Mouse (Mus musculus) intestine, embryonic 14.5 days (tissue): ENCODE measurements at regions not wholly inside any gene's neighbourhood (a gene's known extent, or its start where the extent isn't known, plus 50 kb on each side); places are given as distances from the start of the nearest gene placed in this dataset.

Experiments
- ATAC-seq: fragments of 200-750 bp; cut with Nextera tagmentation; replicated peaks from 2 replicates; pipeline ENCODE4 v1.8.0; 2017; ENCODE audit warnings: low read depth, moderate number of reproducible peaks, moderate TSS enrichment, moderate library complexity; ENCODE audit not compliant: low FRiP score, low TSS enrichment
- DNase-seq: peaks from one replicate; pipeline ENCODE4 v3.0.0-alpha.2; 2018; ENCODE audit warnings: low spot score
- H3K27ac ChIP-seq: fragments of 300-500 bp; sonication (generic); 2 replicates; pipeline ENCODE4 v1.5.1; 2014; ENCODE audit warnings: low read depth, mild to moderate bottlenecking, control low read depth
- H3K27me3 ChIP-seq: fragments of 300-500 bp; sonication (generic); replicated peaks from 2 replicates; pipeline ENCODE4 v1.6.1; 2014; ENCODE audit warnings: low read length, control low read depth; ENCODE audit not compliant: control insufficient read depth, insufficient read depth
- H3K36me3 ChIP-seq: fragments of 300-500 bp; sonication (generic); 2 replicates; pipeline ENCODE4 v1.6.1; 2014; ENCODE audit warnings: low read length, control low read depth; ENCODE audit not compliant: control insufficient read depth, insufficient read depth
- H3K4me1 ChIP-seq: fragments of 300-500 bp; sonication (generic); replicated peaks from 2 replicates; pipeline ENCODE4 v1.6.1; 2014; ENCODE audit warnings: low read length, control low read depth, mixed read lengths; ENCODE audit not compliant: control insufficient read depth, insufficient read depth
- H3K4me2 ChIP-seq: fragments of 300-500 bp; sonication (generic); 2 replicates; pipeline ENCODE4 v1.6.1; 2014; ENCODE audit warnings: low read length
- H3K4me3 ChIP-seq: fragments of 300-500 bp; sonication (generic); 2 replicates; pipeline ENCODE4 v1.5.1; 2014; ENCODE audit warnings: low read depth, low read length, control low read depth, mixed read lengths
- H3K9ac ChIP-seq: fragments of 300-500 bp; sonication (generic); 2 replicates; pipeline ENCODE4 v1.6.1; 2014; ENCODE audit warnings: mild to moderate bottlenecking, low read length
- H3K9me3 ChIP-seq: fragments of 300-500 bp; sonication (generic); 2 replicates; pipeline ENCODE4 v1.6.1; 2016; ENCODE audit warnings: low read length, control low read depth; ENCODE audit not compliant: control insufficient read depth
- WGBS: fragments of 180-500 bp; shearing (Covaris S2); extraction: QIAGEN DNeasy Blood & Tissue Kit; methylation state at CpG from one replicate; pipeline ENCODE4 v1.1.7; 2014; 5-methylcytosine and 5-hydroxymethylcytosine counted together

DNA sequence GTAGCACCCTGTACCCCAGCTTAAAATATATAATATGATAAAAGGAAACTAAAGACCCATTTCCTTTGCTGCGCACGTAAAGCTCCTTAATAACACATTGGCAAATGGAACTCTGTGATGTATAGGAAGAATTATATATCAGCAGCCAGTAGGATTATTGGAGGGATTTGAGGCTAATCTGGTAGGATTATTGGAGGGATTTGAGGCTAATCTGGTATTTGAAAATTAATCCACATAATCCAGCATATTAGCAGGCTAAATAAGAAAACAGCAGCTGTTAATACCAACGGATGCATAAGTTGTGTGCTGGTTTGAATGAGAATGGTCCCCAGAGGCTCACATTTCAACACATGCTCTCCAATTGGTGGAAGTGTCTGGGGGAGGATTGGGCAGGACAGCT lies 80.3 kb downstream of the Ramp3 start:
- H3K4me3 ChIP-seq: no peak overlapping the region
- WGBS: 88% methylated on average over 3 of the region's 3 CpGs
- DNase-seq: no peak
- H3K9me3 ChIP-seq: no peaks in the 10 kb centered on the region
- no peaks in the 10 kb centered on the region for H3K36me3 ChIP-seq
- no peaks in the 10 kb centered on the region for H3K4me1 ChIP-seq
- no peak overlapping the region for H3K9ac ChIP-seq
- H3K4me2 ChIP-seq: no peak overlapping the region
- no peak overlapping the region for H3K27ac ChIP-seq
- ATAC-seq: no peak
- no peaks in the 10 kb centered on the region for H3K27me3 ChIP-seq

DNA sequence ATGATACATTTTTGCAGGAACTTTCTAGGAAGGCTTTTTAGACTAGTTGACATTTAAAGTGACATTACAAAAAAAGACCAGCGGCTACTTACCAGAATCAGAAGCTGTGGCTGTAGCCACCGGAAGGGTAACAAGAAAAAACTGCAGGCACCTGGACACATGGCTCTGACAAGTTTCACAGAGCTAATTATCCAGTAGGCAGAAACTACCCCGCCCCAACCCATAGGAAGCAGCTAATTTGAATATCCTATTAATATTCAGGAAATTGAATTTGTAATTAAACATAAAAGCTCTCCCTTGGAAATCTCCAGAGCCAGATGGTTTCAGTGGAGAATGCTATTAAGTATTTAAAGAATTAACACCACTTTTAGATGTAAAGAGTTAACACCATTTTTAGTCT lies 79.8 kb downstream of the Ramp3 start:
- Histone ChIP-seq H3K9ac (no peak overlapping the region), H3K4me3 (no peak overlapping the region), H3K27me3 (no peaks in the 10 kb centered on the region), H3K4me1 (no peaks in the 10 kb centered on the region), H3K9me3 (no peaks in the 10 kb centered on the region), H3K27ac (no peak overlapping the region), H3K36me3 (no peaks in the 10 kb centered on the region), H3K4me2 (no peak overlapping the region)
- DNase-seq: no peak
- WGBS: 84% methylated on average over 3 of the region's 3 CpGs
- no peak for ATAC-seq

DNA sequence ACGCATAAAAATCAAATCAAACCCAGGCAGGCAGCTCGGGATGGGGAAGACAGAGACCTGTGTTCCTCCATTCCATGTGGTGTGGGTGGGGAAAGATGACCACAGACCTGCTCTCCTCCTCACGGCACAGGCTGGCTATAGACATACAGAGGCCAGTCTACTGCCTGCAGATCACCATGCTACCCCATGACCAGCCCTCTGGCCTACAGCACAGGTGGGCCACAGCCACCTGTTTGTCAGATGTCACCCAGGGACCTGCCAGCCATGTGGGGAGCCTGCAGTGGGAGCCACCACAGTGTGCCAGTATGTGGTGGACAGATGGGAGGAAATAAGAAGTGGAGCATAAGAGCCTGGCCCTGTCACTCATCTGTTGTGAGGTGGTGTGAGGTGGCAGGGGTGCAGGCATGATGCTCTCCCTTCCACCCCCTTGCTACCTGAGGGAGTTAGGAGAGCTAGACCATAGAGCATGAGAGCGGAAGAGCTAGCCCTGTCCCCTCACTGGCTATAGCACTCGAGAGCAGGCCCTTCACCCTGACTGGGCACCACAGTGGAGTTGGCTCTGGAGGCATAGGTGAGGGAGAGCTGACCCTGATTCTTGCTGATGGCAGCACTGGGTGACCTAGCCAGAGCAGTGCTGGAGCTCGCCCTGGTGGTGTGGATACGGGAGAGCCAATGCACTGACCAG lies 76.6 kb downstream of the Ramp3 start:
- no peaks in the 10 kb centered on the region for H3K4me1 ChIP-seq
- WGBS: 91% methylated on average over 7 of the region's 7 CpGs
- no peak overlapping the region for H3K4me2 ChIP-seq

DNA sequence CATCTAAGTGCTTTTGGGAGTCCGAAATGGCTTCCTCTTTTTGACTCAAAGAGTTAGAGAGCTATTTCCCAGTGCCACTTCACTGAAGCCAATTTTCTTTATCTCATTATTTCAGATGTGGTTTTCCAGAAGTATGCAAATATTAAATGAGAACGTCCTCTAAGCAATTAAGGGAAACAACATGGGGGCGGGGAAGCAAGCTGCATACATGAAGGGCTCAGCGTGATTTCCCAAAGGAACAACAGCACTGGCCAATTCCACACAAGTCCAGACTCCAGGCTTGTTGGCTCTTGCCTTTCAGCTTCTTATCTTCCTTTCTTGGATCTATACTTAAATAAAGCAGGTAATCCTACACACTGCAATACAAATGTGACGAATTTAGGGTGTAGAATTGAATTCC lies 73.2 kb downstream of the Ramp3 start:
- Histone ChIP-seq H3K9ac (no peak overlapping the region), H3K4me1 (no peaks in the 10 kb centered on the region), H3K9me3 (no peaks in the 10 kb centered on the region), H3K36me3 (no peaks in the 10 kb centered on the region), H3K27ac (no peak overlapping the region), H3K4me2 (no peak overlapping the region), H3K4me3 (no peak overlapping the region), H3K27me3 (no peaks in the 10 kb centered on the region)
- WGBS: 87% methylated on average over 5 of the region's 5 CpGs
- ATAC-seq (no peak), DNase-seq (no peak)

More for the DNA sequence above, 76.6 kb downstream of the Ramp3 start:
- no peak overlapping the region for H3K27ac ChIP-seq
- H3K9me3 ChIP-seq: no peaks in the 10 kb centered on the region
- no peaks in the 10 kb centered on the region for H3K36me3 ChIP-seq
- no peaks in the 10 kb centered on the region for H3K27me3 ChIP-seq
- ATAC-seq: no peak
- H3K9ac ChIP-seq: no peak overlapping the region
- H3K4me3 ChIP-seq: no peak overlapping the region
- no peak for DNase-seq
